In genomic region chr6:22801908-22802307, GRCm38 (mm10) we compare ENCODE assay signal across 17 mouse cellular contexts.
DNase-seq lines count a peak whose midpoint lies in the region; ATAC-seq and TF ChIP-seq lines count a peak whose summit lies in the region.
"Had no signal": no experiment of that assay in that cellular context is flagged by ENCODE, and none has a peak within 500 bp of the region (broad histone marks: within the 10 kb centered on the region; RNA-seq: fewer than 3 reads in every experiment).

No protein-coding gene starts in this region.

- DNase-seq in forebrain, embryonic 11.5 days (ENCODE audit: low spot score), result no peak
- peak; percentile 9 for DNase-seq in lung, postnatal 0 days (ENCODE audit: low spot score)
- no peak for DNase-seq in lung, adult 2 months
- no peak for DNase-seq in forebrain, embryonic 14.5 days (ENCODE audit: low spot score)
- DNase-seq: gastrocnemius, postnatal 14 days; heart, adult 2 months; heart, postnatal 14 days had no signal

- no peak overlapping the region for H3K4me3 ChIP-seq in forebrain, embryonic 11.5 days (ENCODE audit: low read depth, low read length)
- no peak overlapping the region for H3K4me3 ChIP-seq in forebrain, embryonic 16.5 days (replicated peaks; ENCODE audit: low read length)
- no peak overlapping the region for H3K4me3 ChIP-seq in lung, postnatal 0 days (ENCODE audit: low read depth, low read length)
- no peak overlapping the region for H3K4me3 ChIP-seq in lung, adult 2 months (replicated peaks; ENCODE audit: extremely low read depth, low read depth, low read length)
- no peak overlapping the region for H3K4me3 ChIP-seq in midbrain, embryonic 12.5 days
- no peak overlapping the region for H3K4me3 ChIP-seq in midbrain, embryonic 16.5 days (ENCODE audit: low read depth, low read length)
- H3K4me3 ChIP-seq in forebrain, embryonic 14.5 days (ENCODE audit: low read depth, low read length), result no peak overlapping the region
- no peak overlapping the region for H3K4me3 ChIP-seq in liver, embryonic 12.5 days
- H3K4me3 ChIP-seq: embryonic facial prominence, embryonic 10.5 days; heart, adult 2 months; heart, embryonic 15.5 days; hindbrain, embryonic 13.5 days had no signal

- H3K27me3 ChIP-seq in forebrain, embryonic 11.5 days (ENCODE audit: control insufficient read depth, insufficient read depth, low read length), result no peaks in the 10 kb centered on the region
- H3K27me3 ChIP-seq in forebrain, embryonic 16.5 days (replicated peaks; ENCODE audit: control insufficient read depth, insufficient read depth, low read length), result no peaks in the 10 kb centered on the region
- no peaks in the 10 kb centered on the region for H3K27me3 ChIP-seq in lung, postnatal 0 days (replicated peaks; ENCODE audit: insufficient read depth, low read length)
- no peaks in the 10 kb centered on the region for H3K27me3 ChIP-seq in midbrain, embryonic 12.5 days
- no peaks in the 10 kb centered on the region for H3K27me3 ChIP-seq in midbrain, embryonic 16.5 days (ENCODE audit: control insufficient read depth, insufficient read depth, low read depth, low read length)
- no peaks in the 10 kb centered on the region for H3K27me3 ChIP-seq in forebrain, embryonic 14.5 days (replicated peaks; ENCODE audit: control insufficient read depth, insufficient read depth, low read length)
- H3K27me3 ChIP-seq in liver, embryonic 12.5 days (replicated peaks), result no peaks in the 10 kb centered on the region
- H3K27me3 ChIP-seq: heart, embryonic 15.5 days; hindbrain, embryonic 13.5 days; Patski had no signal

- TF ChIP-seq EP300 in lung, postnatal 0 days (IDR thresholded peaks at IDR 0.05), result no peak

- 53% methylated on average over 3 of the region's 3 CpGs for WGBS in forebrain, embryonic 11.5 days
- 15% methylated on average over 3 of the region's 3 CpGs for WGBS in forebrain, embryonic 16.5 days
- WGBS in lung, postnatal 0 days, result 48% methylated on average over 3 of the region's 3 CpGs
- 56% methylated on average over 3 of the region's 3 CpGs for WGBS in lung, adult 2 months
- WGBS in midbrain, embryonic 12.5 days, result 57% methylated on average over 3 of the region's 3 CpGs
- WGBS in midbrain, embryonic 16.5 days, result 46% methylated on average over 3 of the region's 3 CpGs
- WGBS in forebrain, embryonic 14.5 days, result 19% methylated on average over 3 of the region's 3 CpGs
- WGBS in liver, embryonic 12.5 days (ENCODE audit: insufficient replicate concordance), result 61% methylated on average over 3 of the region's 3 CpGs

- no peak overlapping the region for H3K4me2 ChIP-seq in forebrain, embryonic 11.5 days (ENCODE audit: low read depth, low read length, severe bottlenecking)
- no peak overlapping the region for H3K4me2 ChIP-seq in forebrain, embryonic 16.5 days (ENCODE audit: low read length)
- H3K4me2 ChIP-seq in lung, postnatal 0 days (replicated peaks; ENCODE audit: low read depth, low read length), result no peak overlapping the region
- no peak overlapping the region for H3K4me2 ChIP-seq in midbrain, embryonic 12.5 days (replicated peaks)
- no peak overlapping the region for H3K4me2 ChIP-seq in midbrain, embryonic 16.5 days (ENCODE audit: low read length)
- no peak overlapping the region for H3K4me2 ChIP-seq in forebrain, embryonic 14.5 days (ENCODE audit: low read length)
- H3K4me2 ChIP-seq in liver, embryonic 12.5 days, result no peak overlapping the region
- H3K4me2 ChIP-seq: heart, embryonic 11.5 days; heart, embryonic 15.5 days; hindbrain, embryonic 13.5 days had no signal

- no peak for TF ChIP-seq CTCF in lung, postnatal 0 days (IDR thresholded peaks at IDR 0.05)
- no peak for TF ChIP-seq CTCF in lung, adult 2 months (IDR thresholded peaks at IDR 0.05; ENCODE audit: insufficient read depth, low read length)

- H3K36me3 ChIP-seq in forebrain, embryonic 11.5 days (ENCODE audit: control insufficient read depth, insufficient read depth, low read length), result no peaks in the 10 kb centered on the region
- no peaks in the 10 kb centered on the region for H3K36me3 ChIP-seq in forebrain, embryonic 16.5 days (ENCODE audit: control insufficient read depth, insufficient read depth)
- H3K36me3 ChIP-seq in lung, postnatal 0 days (ENCODE audit: insufficient read depth, low read length), result no peaks in the 10 kb centered on the region
- no peaks in the 10 kb centered on the region for H3K36me3 ChIP-seq in midbrain, embryonic 12.5 days
- no peaks in the 10 kb centered on the region for H3K36me3 ChIP-seq in midbrain, embryonic 16.5 days (ENCODE audit: control insufficient read depth, insufficient read depth, low read length)
- H3K36me3 ChIP-seq in forebrain, embryonic 14.5 days (ENCODE audit: control insufficient read depth, insufficient read depth, low read length), result no peaks in the 10 kb centered on the region
- no peaks in the 10 kb centered on the region for H3K36me3 ChIP-seq in liver, embryonic 12.5 days
- H3K36me3 ChIP-seq: embryonic facial prominence, embryonic 10.5 days; heart, embryonic 15.5 days; hindbrain, embryonic 13.5 days had no signal

- no peaks in the 10 kb centered on the region for H3K9me3 ChIP-seq in forebrain, embryonic 11.5 days (ENCODE audit: control insufficient read depth, low read length)
- H3K9me3 ChIP-seq in forebrain, embryonic 16.5 days (ENCODE audit: control insufficient read depth, low read length), result no peaks in the 10 kb centered on the region
- H3K9me3 ChIP-seq in lung, postnatal 0 days (ENCODE audit: low read length), result no peaks in the 10 kb centered on the region
- no peaks in the 10 kb centered on the region for H3K9me3 ChIP-seq in midbrain, embryonic 12.5 days
- H3K9me3 ChIP-seq in midbrain, embryonic 16.5 days (replicated peaks; ENCODE audit: control insufficient read depth, low read length, poor library complexity, severe bottlenecking), result no peaks in the 10 kb centered on the region
- H3K9me3 ChIP-seq in forebrain, embryonic 14.5 days (replicated peaks; ENCODE audit: control insufficient read depth, low read length), result no peaks in the 10 kb centered on the region
- no peaks in the 10 kb centered on the region for H3K9me3 ChIP-seq in liver, embryonic 12.5 days (replicated peaks)
- H3K9me3 ChIP-seq: embryonic facial prominence, embryonic 10.5 days; heart, embryonic 15.5 days; hindbrain, embryonic 13.5 days had no signal

- H3K9ac ChIP-seq in forebrain, embryonic 11.5 days (ENCODE audit: low read length), result no peak overlapping the region
- no peak overlapping the region for H3K9ac ChIP-seq in forebrain, embryonic 16.5 days (replicated peaks; ENCODE audit: low read depth, low read length)
- no peak overlapping the region for H3K9ac ChIP-seq in lung, postnatal 0 days (replicated peaks; ENCODE audit: low read depth)
- no peak overlapping the region for H3K9ac ChIP-seq in midbrain, embryonic 12.5 days (replicated peaks)
- no peak overlapping the region for H3K9ac ChIP-seq in midbrain, embryonic 16.5 days (ENCODE audit: low read depth, low read length)
- no peak overlapping the region for H3K9ac ChIP-seq in forebrain, embryonic 14.5 days (ENCODE audit: low read length)
- H3K9ac ChIP-seq in liver, embryonic 12.5 days, result no peak overlapping the region
- H3K9ac ChIP-seq: heart, embryonic 15.5 days; hindbrain, embryonic 13.5 days had no signal

- H3K4me1 ChIP-seq in forebrain, embryonic 11.5 days (replicated peaks; ENCODE audit: control insufficient read depth, insufficient read depth, low read length), result peaks cover 4% of the 10 kb centered on the region; the same call in 1 of the 2 replicates
- H3K4me1 ChIP-seq in forebrain, embryonic 16.5 days (replicated peaks; ENCODE audit: control insufficient read depth, insufficient read depth, low read length), result peaks cover 6% of the 10 kb centered on the region; the same call in 1 of the 2 replicates
- no peaks in the 10 kb centered on the region for H3K4me1 ChIP-seq in lung, postnatal 0 days (ENCODE audit: insufficient read depth, low read depth, low read length)
- H3K4me1 ChIP-seq in lung, adult 2 months (ENCODE audit: control insufficient read depth, insufficient read depth, low read length), result no peaks in the 10 kb centered on the region
- H3K4me1 ChIP-seq in midbrain, embryonic 12.5 days, result peaks cover 10% of the 10 kb centered on the region
- H3K4me1 ChIP-seq in midbrain, embryonic 16.5 days (ENCODE audit: control insufficient read depth, insufficient read depth, low read length), result no peaks in the 10 kb centered on the region; the same call in 1 of the 2 replicates
- 0 out of 2 replicates have a peak, but pooled peaks cover 3% of the 10 kb centered on the region for H3K4me1 ChIP-seq in forebrain, embryonic 14.5 days (ENCODE audit: control insufficient read depth, insufficient read depth, low read length)
- H3K4me1 ChIP-seq in liver, embryonic 12.5 days, result no peaks in the 10 kb centered on the region
- H3K4me1 ChIP-seq: embryonic facial prominence, embryonic 10.5 days; heart, embryonic 15.5 days; hindbrain, embryonic 13.5 days had no signal

- no peak for TF ChIP-seq POLR2A in lung, adult 2 months (IDR thresholded peaks at IDR 0.05; ENCODE audit: borderline replicate concordance, extremely low read depth, low read depth, low read length)

- H3K27ac ChIP-seq in forebrain, embryonic 11.5 days (ENCODE audit: low read depth, low read length), result peak overlapping the region; percentile 15; the same call in 1 of the 2 replicates
- H3K27ac ChIP-seq in forebrain, embryonic 16.5 days (ENCODE audit: low read length), result no peak overlapping the region
- no peak overlapping the region for H3K27ac ChIP-seq in lung, postnatal 0 days (ENCODE audit: low read length)
- no peak overlapping the region; the same call in 1 of the 2 replicates for H3K27ac ChIP-seq in midbrain, embryonic 12.5 days (replicated peaks)
- H3K27ac ChIP-seq in midbrain, embryonic 16.5 days (ENCODE audit: low read length), result no peak overlapping the region
- H3K27ac ChIP-seq in forebrain, embryonic 14.5 days (ENCODE audit: low read depth, low read length), result no peak overlapping the region
- H3K27ac ChIP-seq in liver, embryonic 12.5 days, result no peak overlapping the region
- H3K27ac ChIP-seq: embryonic facial prominence, embryonic 10.5 days; heart, adult 2 months; heart, embryonic 15.5 days; hindbrain, embryonic 13.5 days had no signal

- peak; percentile 54 for ATAC-seq in forebrain, embryonic 11.5 days (replicated peaks; ENCODE audit: low FRiP score)
- no peak for ATAC-seq in forebrain, embryonic 16.5 days
- ATAC-seq in lung, postnatal 0 days, result peak; percentile 49; the same call in 1 of the 2 replicates
- peak; percentile 47; the same call in 1 of the 2 replicates for ATAC-seq in midbrain, embryonic 12.5 days (ENCODE audit: low FRiP score, low read depth)
- no peak for ATAC-seq in midbrain, embryonic 16.5 days
- ATAC-seq in forebrain, embryonic 14.5 days, result peak; percentile 43; the same call in 1 of the 2 replicates
- ATAC-seq in liver, embryonic 12.5 days, result no peak
- ATAC-seq: activated CD4-positive, CD25-positive, alpha-beta regulatory T cell, adult 4 months; Patski had no signal

Comparison
In these comparisons a context has a peak if more than half of its experiments do, and no peak if none do; other contexts are left out.
1. ATAC-seq: peak in forebrain, embryonic 11.5 days (single experiment), lung, postnatal 0 days (single experiment), midbrain, embryonic 12.5 days (single experiment) and forebrain, embryonic 14.5 days (single experiment); none in forebrain, embryonic 16.5 days (single experiment), midbrain, embryonic 16.5 days (single experiment) and liver, embryonic 12.5 days (single experiment).